Mouse (Mus musculus): ENCODE measurements at regions not wholly inside any gene's neighbourhood (a gene's known extent, or its start where the extent isn't known, plus 50 kb on each side); places are given as distances from the start of the nearest gene placed in this dataset.

- Histone ChIP-seq H3K27me3 (replicated peaks; ENCODE audit: control insufficient read depth, insufficient read depth, low read length) (no peaks in the 10 kb centered on the region), H3K4me1 (replicated peaks; ENCODE audit: control insufficient read depth, insufficient read depth, low read length) (no peaks in the 10 kb centered on the region), H3K4me2 (replicated peaks; ENCODE audit: low read depth) (peak overlapping the region; percentile 37), H3K27ac (ENCODE audit: low read depth, low read length) (no peak overlapping the region), H3K4me3 (ENCODE audit: low read depth, low read length) (no peak overlapping the region), H3K9me3 (ENCODE audit: control insufficient read depth) (no peaks in the 10 kb centered on the region), H3K9ac (ENCODE audit: low read depth, low read length) (no peak overlapping the region), H3K36me3 (ENCODE audit: control insufficient read depth, insufficient read depth) (no peaks in the 10 kb centered on the region)
- 42% methylated on average over 4 of the region's 4 CpGs for WGBS
- peak; percentile 4; the same call in 1 of the 2 replicates for ATAC-seq
- TF ChIP-seq CTCF (IDR thresholded peaks at IDR 0.05; ENCODE audit: low read depth) = no peak
Measured at GRCm38 (mm10) chr13:30085446-30085845, 50.8 kb upstream of the Mboat1 start.

DNA sequence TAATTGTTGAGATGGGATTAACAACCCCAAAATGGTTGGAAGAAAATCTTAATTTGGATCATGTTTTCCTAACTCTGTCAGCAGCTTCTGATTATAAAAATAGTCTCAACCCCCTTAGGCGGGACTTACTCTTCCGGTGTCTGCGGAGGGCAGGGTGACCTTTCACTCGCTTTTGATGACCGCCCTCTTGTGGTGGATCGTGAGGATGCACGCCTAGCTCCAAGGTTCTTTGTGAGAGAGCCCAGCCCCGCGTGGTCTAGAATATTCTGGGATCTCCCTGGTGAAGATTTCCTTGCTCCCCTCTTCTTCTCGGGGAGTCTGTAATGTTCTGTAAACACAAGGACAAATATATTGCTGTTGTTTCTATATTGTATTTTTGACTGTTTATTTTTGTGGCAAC, 51.3 kb upstream of the Mboat1 start:
- H3K27ac ChIP-seq (ENCODE audit: low read depth, low read length) = no peak overlapping the region
- H3K4me1 ChIP-seq (replicated peaks; ENCODE audit: control insufficient read depth, insufficient read depth, low read length) = no peaks in the 10 kb centered on the region
- no peak overlapping the region for H3K4me3 ChIP-seq (ENCODE audit: low read depth, low read length)
- peak overlapping the region; percentile 37 for H3K4me2 ChIP-seq (replicated peaks; ENCODE audit: low read depth)
- no peaks in the 10 kb centered on the region for H3K27me3 ChIP-seq (replicated peaks; ENCODE audit: control insufficient read depth, insufficient read depth, low read length)
- peak; percentile 95 for TF ChIP-seq CTCF (IDR thresholded peaks at IDR 0.05; ENCODE audit: low read depth)
- H3K36me3 ChIP-seq (ENCODE audit: control insufficient read depth, insufficient read depth) = no peaks in the 10 kb centered on the region
- WGBS = 1% methylated on average over 10 of the region's 10 CpGs
- no peak overlapping the region for H3K9ac ChIP-seq (ENCODE audit: low read depth, low read length)
- peak; percentile 77 for ATAC-seq
- no peaks in the 10 kb centered on the region for H3K9me3 ChIP-seq (ENCODE audit: control insufficient read depth)

GRCm38 (mm10) chr13:30084386-30084785, 51.9 kb upstream of the Mboat1 start:
- Histone ChIP-seq H3K4me1 (replicated peaks; ENCODE audit: control insufficient read depth, insufficient read depth, low read length) (no peaks in the 10 kb centered on the region), H3K27ac (ENCODE audit: low read depth, low read length) (no peak overlapping the region), H3K9me3 (ENCODE audit: control insufficient read depth) (no peaks in the 10 kb centered on the region), H3K4me2 (replicated peaks; ENCODE audit: low read depth) (no peak overlapping the region), H3K36me3 (ENCODE audit: control insufficient read depth, insufficient read depth) (no peaks in the 10 kb centered on the region), H3K27me3 (replicated peaks; ENCODE audit: control insufficient read depth, insufficient read depth, low read length) (no peaks in the 10 kb centered on the region), H3K4me3 (ENCODE audit: low read depth, low read length) (no peak overlapping the region), H3K9ac (ENCODE audit: low read depth, low read length) (no peak overlapping the region)
- no peak for ATAC-seq
- TF ChIP-seq CTCF (IDR thresholded peaks at IDR 0.05; ENCODE audit: low read depth) = no peak
- WGBS = 86% methylated on average over 5 of the region's 5 CpGs

GRCm38 (mm10) chr13:30083949-30084348, 52.3 kb upstream of the Mboat1 start:
- Histone ChIP-seq H3K4me3 (ENCODE audit: low read depth, low read length) (no peak overlapping the region), H3K4me1 (replicated peaks; ENCODE audit: control insufficient read depth, insufficient read depth, low read length) (no peaks in the 10 kb centered on the region), H3K27ac (ENCODE audit: low read depth, low read length) (no peak overlapping the region), H3K9me3 (ENCODE audit: control insufficient read depth) (no peaks in the 10 kb centered on the region), H3K27me3 (replicated peaks; ENCODE audit: control insufficient read depth, insufficient read depth, low read length) (no peaks in the 10 kb centered on the region), H3K9ac (ENCODE audit: low read depth, low read length) (no peak overlapping the region), H3K36me3 (ENCODE audit: control insufficient read depth, insufficient read depth) (no peaks in the 10 kb centered on the region), H3K4me2 (replicated peaks; ENCODE audit: low read depth) (no peak overlapping the region)
- TF ChIP-seq CTCF (IDR thresholded peaks at IDR 0.05; ENCODE audit: low read depth) = no peak
- 79% methylated on average over 6 of the region's 6 CpGs for WGBS
- no peak for ATAC-seq

GRCm38 (mm10) chr13:30082761-30083160, 53.5 kb upstream of the Mboat1 start:
- no peak for ATAC-seq
- Histone ChIP-seq H3K9me3 (ENCODE audit: control insufficient read depth) (no peaks in the 10 kb centered on the region), H3K36me3 (ENCODE audit: control insufficient read depth, insufficient read depth) (no peaks in the 10 kb centered on the region), H3K4me3 (ENCODE audit: low read depth, low read length) (no peak overlapping the region), H3K27me3 (replicated peaks; ENCODE audit: control insufficient read depth, insufficient read depth, low read length) (no peaks in the 10 kb centered on the region), H3K4me2 (replicated peaks; ENCODE audit: low read depth) (no peak overlapping the region), H3K27ac (ENCODE audit: low read depth, low read length) (no peak overlapping the region), H3K4me1 (replicated peaks; ENCODE audit: control insufficient read depth, insufficient read depth, low read length) (no peaks in the 10 kb centered on the region), H3K9ac (ENCODE audit: low read depth, low read length) (no peak overlapping the region)
- WGBS = 67% methylated on average over 2 of the region's 2 CpGs
- TF ChIP-seq CTCF (IDR thresholded peaks at IDR 0.05; ENCODE audit: low read depth) = no peak

DNA sequence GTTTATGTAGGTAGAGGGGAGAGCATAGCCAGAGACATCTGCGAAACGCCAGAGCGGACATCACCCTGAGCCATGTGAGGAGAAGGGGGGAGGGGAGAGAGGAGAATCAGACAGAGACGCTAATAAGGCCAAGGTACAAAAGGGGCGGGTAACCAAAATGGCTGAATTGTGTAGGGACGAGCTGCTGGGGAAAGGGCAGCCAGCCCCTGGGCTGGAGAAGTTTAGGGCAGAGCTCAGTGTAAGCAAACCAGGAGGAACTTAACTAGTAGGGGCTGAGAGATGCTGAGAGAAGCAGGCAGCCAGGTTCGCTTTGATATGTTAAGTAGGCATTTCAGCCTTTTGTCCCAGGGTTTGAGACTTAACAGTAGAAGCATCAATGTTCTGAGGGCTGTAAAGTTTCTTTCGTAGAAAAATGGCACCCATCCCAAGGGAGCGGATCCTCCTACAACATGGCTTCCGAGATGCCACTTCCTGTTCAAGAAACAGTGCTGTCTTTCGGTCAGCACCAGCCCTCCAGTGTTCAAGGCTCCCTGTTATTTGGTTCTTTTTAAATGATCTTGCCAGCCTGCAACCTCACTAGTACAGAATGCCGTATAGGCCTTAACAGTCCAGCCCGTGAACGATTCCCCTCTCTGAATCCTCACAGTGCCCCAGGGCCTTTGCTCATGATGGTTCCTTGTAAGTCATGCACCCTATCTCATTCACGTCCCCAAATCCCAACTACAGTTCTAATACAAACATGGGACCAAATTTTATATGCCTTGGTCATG, 55.4 kb upstream of the Mboat1 start:
- WGBS = 61% methylated on average over 15 of the region's 15 CpGs
- Histone ChIP-seq H3K4me2 (replicated peaks; ENCODE audit: low read depth) (peak overlapping the region; percentile 37), H3K4me3 (ENCODE audit: low read depth, low read length) (no peak overlapping the region; the same call in 1 of the 2 replicates), H3K27me3 (replicated peaks; ENCODE audit: control insufficient read depth, insufficient read depth, low read length) (no peaks in the 10 kb centered on the region), H3K27ac (ENCODE audit: low read depth, low read length) (no peak overlapping the region), H3K36me3 (ENCODE audit: control insufficient read depth, insufficient read depth) (no peaks in the 10 kb centered on the region), H3K9ac (ENCODE audit: low read depth, low read length) (no peak overlapping the region), H3K9me3 (ENCODE audit: control insufficient read depth) (no peaks in the 10 kb centered on the region), H3K4me1 (replicated peaks; ENCODE audit: control insufficient read depth, insufficient read depth, low read length) (no peaks in the 10 kb centered on the region)
- TF ChIP-seq CTCF (IDR thresholded peaks at IDR 0.05; ENCODE audit: low read depth) = no peak
- peak; percentile 73 for ATAC-seq
